Comparison of ENCODE assay signal across 18 mouse cellular contexts in the genomic region with DNA sequence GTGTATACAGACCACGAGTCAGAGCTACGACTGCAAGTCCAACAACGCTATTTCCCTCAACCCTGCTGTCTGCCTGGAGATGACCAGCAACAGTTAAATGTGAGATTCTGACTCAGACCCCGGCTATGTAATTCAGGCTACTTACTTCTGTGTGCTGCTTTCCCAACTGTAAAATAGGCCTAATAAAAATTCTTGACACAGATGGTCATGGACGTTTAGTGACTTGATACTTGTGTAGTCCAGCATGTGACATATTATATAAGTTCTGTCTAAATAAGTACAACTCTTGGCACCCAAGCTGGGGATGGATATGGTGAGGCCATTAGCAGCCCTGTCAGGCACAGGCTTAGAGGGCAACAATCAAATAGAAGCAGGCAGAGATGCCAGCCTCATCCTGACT.
"Had no signal": no experiment of that assay in that cellular context is flagged by ENCODE, and none has a peak within 500 bp of the region (broad histone marks: within the 10 kb centered on the region; RNA-seq: fewer than 3 reads in every experiment).

No protein-coding gene starts in this region.

- H3K4me3 ChIP-seq: layer of hippocampus, adult 2 months; limb, embryonic 10.5 days; limb, embryonic 13.5 days; liver, embryonic 12.5 days; liver, embryonic 15.5 days; lung, embryonic 15.5 days; megakaryocyte, embryonic 14.5 days; midbrain, embryonic 10.5 days; midbrain, embryonic 13.5 days had no signal

- H3K27me3 ChIP-seq: limb, embryonic 13.5 days; liver, embryonic 12.5 days; liver, embryonic 15.5 days; lung, embryonic 15.5 days; midbrain, embryonic 13.5 days had no signal

- H3K36me3 ChIP-seq: limb, embryonic 10.5 days; limb, embryonic 13.5 days; liver, embryonic 12.5 days; liver, embryonic 15.5 days; lung, embryonic 15.5 days; midbrain, embryonic 10.5 days; midbrain, embryonic 13.5 days had no signal

- H3K27ac ChIP-seq: kidney, postnatal 0 days; layer of hippocampus, adult 2 months; limb, embryonic 10.5 days; limb, embryonic 13.5 days; liver, embryonic 12.5 days; liver, embryonic 15.5 days; lung, embryonic 15.5 days; midbrain, embryonic 10.5 days; midbrain, embryonic 13.5 days; stomach, postnatal 0 days had no signal

- DNase-seq: kidney, postnatal 25 days; layer of hippocampus, adult 9-11 months; liver; lung, adult 18-20 months; lung, postnatal 10 days; lung, postnatal 36 days; thymus, postnatal 25 days had no signal

- H3K4me2 ChIP-seq: limb, embryonic 13.5 days; liver, embryonic 12.5 days; liver, embryonic 15.5 days; lung, embryonic 15.5 days; midbrain, embryonic 13.5 days had no signal
